Mouse (Mus musculus) gastrocnemius, postnatal 10 days (tissue): ENCODE results near the gene Pmfbp1. TPM values are rescaled to one million over a fixed set of nuclear protein-coding genes. Genes with fewer than 3 reads are reported as not detected.
"Not testable (repeated sequence)": the region's sequence is repeated elsewhere in the genome, so short reads cannot be mapped to it uniquely, and the experiment has no call there.

Experiments
- DNase-seq: peaks from one replicate; pipeline ENCODE4 v3.0.0; 2021; ENCODE audit warnings: mixed read lengths
- long read RNA-seq, 2 experiments: library from polyadenylated mRNA; stranded (forward); transcript quantifications; one replicate each; pipeline ENCODE4 v2.0.0; 2021
- total RNA-seq, 2 experiments: library from RNA; stranded (reverse); gene quantifications; 2 replicates each; pipeline ENCODE4 v1.2.3; 2021

Gene Pmfbp1
- not detected for total RNA-seq
- long read RNA-seq, experiment 1 = 0 reads
- long read RNA-seq, experiment 2 = 0 reads

GRCm38 (mm10) chr8:109493727-109494126 lies at the start of gene Pmfbp1:
TSS of gene Pmfbp1 (plus strand) at chr8:109494027.
- DNase-seq = no peak

- DNase-seq = not testable (repeated sequence)
These were observed 46.9 kb upstream of the Pmfbp1 start for GRCm38 (mm10) chr8:109446896-109447295.

GRCm38 (mm10) chr8:109451000-109451399 lies 42.8 kb upstream of the Pmfbp1 start:
- DNase-seq = no peak

- DNase-seq = no peak
These were observed 38.7 kb upstream of the Pmfbp1 start for GRCm38 (mm10) chr8:109455113-109455512.

GRCm38 (mm10) chr8:109457387-109457786 lies 36.4 kb upstream of the Pmfbp1 start:
- DNase-seq = no peak

- no peak for DNase-seq
These were observed 35.2 kb upstream of the Pmfbp1 start for GRCm38 (mm10) chr8:109458580-109458979.

GRCm38 (mm10) chr8:109463075-109463474 lies 30.8 kb upstream of the Pmfbp1 start:
- no peak for DNase-seq

GRCm38 (mm10) chr8:109463677-109464313 lies 30.0 kb upstream of the Pmfbp1 start:
- DNase-seq = no peak

- no peak for DNase-seq
These were observed 29.4 kb upstream of the Pmfbp1 start for GRCm38 (mm10) chr8:109464451-109464891.

GRCm38 (mm10) chr8:109465056-109465455 lies 28.8 kb upstream of the Pmfbp1 start:
- DNase-seq = no peak

- DNase-seq = no peak
These were observed 28.1 kb upstream of the Pmfbp1 start for GRCm38 (mm10) chr8:109465761-109466160.

- no peak for DNase-seq
These were observed 26.3 kb upstream of the Pmfbp1 start for GRCm38 (mm10) chr8:109467516-109467915.

GRCm38 (mm10) chr8:109468112-109468511 lies 25.7 kb upstream of the Pmfbp1 start:
- DNase-seq = no peak

- no peak for DNase-seq
These were observed 22.0 kb upstream of the Pmfbp1 start for GRCm38 (mm10) chr8:109471876-109472275.

- no peak for DNase-seq
These were observed 21.4 kb upstream of the Pmfbp1 start for GRCm38 (mm10) chr8:109472400-109472799.

GRCm38 (mm10) chr8:109474442-109475121 lies 19.2 kb upstream of the Pmfbp1 start:
- DNase-seq = no peak

GRCm38 (mm10) chr8:109475436-109475835 lies 18.4 kb upstream of the Pmfbp1 start:
- DNase-seq = no peak

GRCm38 (mm10) chr8:109478586-109478985 lies 15.2 kb upstream of the Pmfbp1 start:
- DNase-seq = no peak

- DNase-seq = no peak
These were observed 9.1 kb upstream of the Pmfbp1 start for GRCm38 (mm10) chr8:109484741-109485140.

GRCm38 (mm10) chr8:109485530-109485929 lies 8.3 kb upstream of the Pmfbp1 start:
- DNase-seq = no peak

GRCm38 (mm10) chr8:109492785-109493184 lies 1.0 kb upstream of the Pmfbp1 start:
- no peak for DNase-seq

- no peak for DNase-seq
These were observed 774 bp downstream of the Pmfbp1 start for GRCm38 (mm10) chr8:109494601-109495000.

- no peak for DNase-seq
These were observed 3.6 kb downstream of the Pmfbp1 start for GRCm38 (mm10) chr8:109497431-109497830.
